Mouse (Mus musculus): ENCODE results near the gene Hic2. TPM values are rescaled to one million over a fixed set of nuclear protein-coding genes. Genes with fewer than 3 reads are reported as not detected.

Hic2 gene
- polyA plus RNA-seq, 1 experiment from 2014 or later, result 6.5 TPM

DNA sequence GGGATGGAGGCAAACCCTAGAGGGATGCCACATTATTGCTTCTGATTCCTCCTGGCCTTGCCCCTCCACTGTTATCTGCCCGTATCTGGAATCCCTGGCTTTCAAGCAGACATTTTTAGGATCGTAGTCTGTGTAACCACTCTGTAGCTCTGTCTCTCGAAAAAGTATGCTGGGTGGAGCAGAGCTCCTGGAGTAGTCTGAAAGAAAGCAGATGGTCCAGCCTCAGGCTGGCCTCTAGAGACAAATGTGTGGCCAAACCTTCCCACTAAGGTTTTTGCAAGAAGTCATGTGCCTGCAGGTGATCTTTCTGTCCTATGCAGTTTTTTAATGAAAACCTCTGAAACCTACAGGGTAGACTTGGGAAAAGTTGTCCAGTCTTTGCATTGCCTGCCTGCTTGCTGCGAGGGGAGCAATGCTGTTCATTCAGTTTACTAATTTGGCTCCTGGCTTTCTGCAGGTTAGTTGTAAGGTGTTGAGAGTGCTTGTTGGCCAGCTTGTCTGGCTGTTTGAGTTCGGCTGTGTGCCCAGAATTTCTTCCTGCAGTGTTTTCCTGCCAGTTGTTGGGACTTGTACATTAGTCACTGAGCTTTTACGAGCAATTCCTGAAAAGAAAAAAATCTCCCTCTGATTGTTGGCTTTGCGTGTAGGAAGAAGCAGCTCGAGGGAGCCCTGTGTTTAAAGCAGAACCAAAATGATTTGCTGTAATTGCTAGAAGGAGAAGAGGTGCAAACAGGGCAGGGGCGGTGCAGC, 1.7 kb downstream of the Hic2 start:
- Histone ChIP-seq H3K4me3 (peak overlapping the region; percentile 92), H3K4me2 (peak overlapping the region; percentile 90), H3K4me1 (replicated peaks) (peaks cover 59% of the 10 kb centered on the region), H3K27me3 (replicated peaks) (no peaks in the 10 kb centered on the region), H3K27ac (ENCODE audit: poor library complexity, severe bottlenecking) (peak overlapping the region; percentile 91; the same call in 1 of the 2 replicates), H3K9me3 (replicated peaks) (no peaks in the 10 kb centered on the region), H3K9ac (peak overlapping the region; percentile 94), H3K36me3 (no peaks in the 10 kb centered on the region)
- ATAC-seq (ENCODE audit: insufficient number of reproducible peaks, low FRiP score), result no peak
- 35% methylated on average over 9 of the region's 9 CpGs for WGBS

DNA sequence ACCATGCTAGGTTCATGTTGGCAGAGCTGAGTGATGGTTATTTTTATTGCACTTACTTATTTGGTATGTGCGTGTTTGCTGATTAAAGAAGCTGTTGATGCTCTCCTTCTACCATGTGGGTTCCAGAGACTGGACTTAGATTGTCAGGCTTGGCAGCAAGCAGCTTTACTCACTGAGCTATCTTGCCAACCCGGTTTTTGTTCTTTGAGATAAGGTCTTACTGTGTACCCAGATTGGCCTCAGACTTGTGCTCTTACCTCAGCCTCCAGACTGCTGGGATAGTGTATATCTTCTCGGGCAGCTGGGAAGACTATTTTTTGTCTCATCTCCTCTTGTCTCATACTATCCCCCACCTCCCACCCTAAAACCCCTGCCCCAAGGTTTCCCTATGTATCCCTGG, 4.3 kb downstream of the Hic2 start:
- H3K36me3 ChIP-seq, result no peaks in the 10 kb centered on the region
- H3K4me2 ChIP-seq, result no peak overlapping the region
- ATAC-seq (ENCODE audit: insufficient number of reproducible peaks, low FRiP score), result no peak
- H3K27me3 ChIP-seq (replicated peaks), result no peaks in the 10 kb centered on the region
- 40% methylated on average over 3 of the region's 3 CpGs for WGBS
- peaks cover 67% of the 10 kb centered on the region for H3K4me1 ChIP-seq (replicated peaks)
- H3K27ac ChIP-seq (ENCODE audit: poor library complexity, severe bottlenecking), result no peak overlapping the region
- no peaks in the 10 kb centered on the region for H3K9me3 ChIP-seq (replicated peaks)
- no peak overlapping the region for H3K9ac ChIP-seq
- H3K4me3 ChIP-seq, result no peak overlapping the region

DNA sequence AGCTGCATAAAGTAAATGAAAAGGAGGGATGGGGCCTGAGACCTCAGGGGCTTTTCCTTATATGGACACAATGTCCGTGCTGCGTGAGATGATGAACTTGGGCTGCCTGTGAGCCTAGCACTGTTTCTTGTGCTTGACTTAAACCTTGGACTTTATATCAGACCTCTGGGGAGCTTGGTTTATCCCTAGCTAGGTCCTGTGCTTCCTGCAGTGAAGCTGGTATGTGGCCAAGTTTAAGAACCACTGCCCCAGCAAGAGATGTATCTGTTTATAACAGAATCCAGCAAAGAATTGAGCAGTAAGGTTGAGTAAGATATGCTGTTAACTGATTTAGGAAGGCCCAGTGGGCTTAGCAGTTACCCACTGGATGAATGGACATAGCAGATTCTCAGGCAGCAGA, 6.0 kb downstream of the Hic2 start:
- Histone ChIP-seq H3K9me3 (replicated peaks) (no peaks in the 10 kb centered on the region), H3K4me2 (no peak overlapping the region), H3K36me3 (no peaks in the 10 kb centered on the region), H3K27ac (ENCODE audit: poor library complexity, severe bottlenecking) (no peak overlapping the region), H3K4me3 (no peak overlapping the region), H3K4me1 (replicated peaks) (peaks cover 72% of the 10 kb centered on the region), H3K27me3 (replicated peaks) (no peaks in the 10 kb centered on the region), H3K9ac (no peak overlapping the region)
- no peak for ATAC-seq (ENCODE audit: insufficient number of reproducible peaks, low FRiP score)
- 65% methylated on average over 2 of the region's 2 CpGs for WGBS

DNA sequence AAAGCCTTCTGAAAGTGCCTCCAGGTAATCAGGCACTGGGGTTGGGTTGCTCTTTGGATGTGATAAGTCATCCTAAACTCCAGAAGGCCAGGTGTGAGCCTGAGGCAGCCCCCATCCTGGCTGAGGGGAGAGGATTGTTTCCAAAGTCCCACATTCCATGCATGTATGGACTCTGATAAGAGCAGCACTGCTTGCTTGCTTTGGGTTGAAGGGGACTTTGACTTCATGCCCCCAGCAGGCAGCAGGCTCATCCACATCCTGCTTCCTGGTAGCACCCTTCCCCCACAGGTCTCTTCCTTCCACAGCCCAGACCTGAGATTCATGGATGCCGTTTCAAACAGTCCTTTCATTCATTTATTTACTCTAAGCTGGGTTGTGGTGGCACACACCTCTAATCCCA, 10.4 kb downstream of the Hic2 start:
- no peak overlapping the region for H3K4me3 ChIP-seq
- H3K9me3 ChIP-seq (replicated peaks), result no peaks in the 10 kb centered on the region
- ATAC-seq (ENCODE audit: insufficient number of reproducible peaks, low FRiP score), result no peak
- H3K36me3 ChIP-seq, result no peaks in the 10 kb centered on the region
- H3K9ac ChIP-seq, result no peak overlapping the region
- peaks cover 59% of the 10 kb centered on the region for H3K4me1 ChIP-seq (replicated peaks)
- H3K27me3 ChIP-seq (replicated peaks), result no peaks in the 10 kb centered on the region
- H3K27ac ChIP-seq (ENCODE audit: poor library complexity, severe bottlenecking), result peak overlapping the region; percentile 7; the same call in 1 of the 2 replicates
- no peak overlapping the region for H3K4me2 ChIP-seq
- 29% methylated on average over 1 of the region's 1 CpGs for WGBS

DNA sequence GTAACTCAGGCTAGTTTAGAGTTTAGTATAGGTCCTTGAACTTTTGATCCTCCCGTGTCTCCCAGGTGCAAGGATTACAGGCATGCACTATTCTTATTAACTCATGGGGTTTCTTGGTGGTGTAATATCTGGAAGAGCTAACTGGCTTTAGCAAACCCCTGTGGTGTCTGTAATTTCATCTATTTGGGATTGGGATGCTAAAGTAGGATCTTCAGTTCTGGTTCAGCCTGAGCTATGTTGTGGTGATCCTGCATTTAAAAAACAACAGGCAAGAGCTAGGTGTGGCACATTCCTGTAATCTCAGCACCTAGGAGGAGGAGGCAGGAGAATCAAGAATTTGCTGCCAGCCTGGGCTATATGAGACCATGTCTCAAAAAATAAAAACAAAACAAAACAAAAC, 11.6 kb downstream of the Hic2 start:
- Histone ChIP-seq H3K4me3 (no peak overlapping the region), H3K27ac (ENCODE audit: poor library complexity, severe bottlenecking) (no peak overlapping the region), H3K4me1 (replicated peaks) (peaks cover 59% of the 10 kb centered on the region), H3K9ac (no peak overlapping the region), H3K36me3 (no peaks in the 10 kb centered on the region), H3K9me3 (replicated peaks) (no peaks in the 10 kb centered on the region), H3K4me2 (no peak overlapping the region), H3K27me3 (replicated peaks) (no peaks in the 10 kb centered on the region)
- 79% methylated on average over 1 of the region's 1 CpGs for WGBS
- ATAC-seq (ENCODE audit: insufficient number of reproducible peaks, low FRiP score), result no peak

DNA sequence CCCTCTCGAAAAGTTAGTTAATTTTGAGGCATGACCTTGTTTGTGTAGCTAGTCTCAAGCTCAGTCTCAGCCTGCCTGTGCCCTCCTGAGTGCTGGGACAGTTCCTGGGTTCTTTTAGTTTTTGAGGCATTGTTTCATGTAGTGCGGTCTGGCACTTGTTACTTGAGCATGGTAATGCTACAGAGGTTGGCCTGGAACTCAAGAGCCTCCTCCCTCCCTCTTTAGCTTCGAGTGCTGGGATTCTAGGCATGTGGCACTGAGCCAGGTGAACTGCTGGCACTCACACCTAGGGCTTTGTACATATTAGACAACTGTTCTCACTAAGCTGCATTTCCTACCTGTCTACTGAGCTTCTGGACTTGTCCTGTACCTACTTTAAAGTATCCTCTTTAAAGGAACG, 14.4 kb downstream of the Hic2 start:
- no peak for ATAC-seq (ENCODE audit: insufficient number of reproducible peaks, low FRiP score)
- H3K27ac ChIP-seq (ENCODE audit: poor library complexity, severe bottlenecking), result peak overlapping the region; percentile 59
- no peak overlapping the region for H3K9ac ChIP-seq
- H3K4me1 ChIP-seq (replicated peaks), result peaks cover 72% of the 10 kb centered on the region
- H3K9me3 ChIP-seq (replicated peaks), result no peaks in the 10 kb centered on the region
- WGBS, result 44% methylated on average over 4 of the region's 4 CpGs
- H3K36me3 ChIP-seq, result no peaks in the 10 kb centered on the region
- no peak overlapping the region for H3K4me2 ChIP-seq
- H3K27me3 ChIP-seq (replicated peaks), result no peaks in the 10 kb centered on the region
- no peak overlapping the region for H3K4me3 ChIP-seq

DNA sequence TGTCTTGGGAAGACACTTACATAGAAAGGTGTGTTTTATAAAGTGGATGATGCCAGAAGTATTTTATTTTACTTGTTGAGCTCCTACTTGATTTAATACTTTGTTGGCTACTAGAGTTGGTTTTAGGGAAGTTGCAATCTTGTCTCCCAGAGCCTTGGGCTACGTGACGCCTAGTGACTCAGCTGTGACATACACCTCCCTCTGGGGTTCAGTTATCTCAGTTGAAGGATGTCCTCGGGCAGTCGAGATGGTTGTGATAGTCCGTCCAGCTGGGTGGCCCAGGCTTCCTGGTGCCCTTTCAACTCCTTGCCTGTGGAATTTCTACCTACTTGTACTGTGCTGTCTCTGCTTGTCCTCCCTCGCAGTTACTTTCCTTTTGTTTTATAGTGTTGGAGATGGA, 15.8 kb downstream of the Hic2 start:
- H3K27ac ChIP-seq (ENCODE audit: poor library complexity, severe bottlenecking), result no peak overlapping the region
- H3K27me3 ChIP-seq (replicated peaks), result no peaks in the 10 kb centered on the region
- ATAC-seq (ENCODE audit: insufficient number of reproducible peaks, low FRiP score), result peak; percentile 47; the same call in 1 of the 2 replicates
- peaks cover 76% of the 10 kb centered on the region for H3K4me1 ChIP-seq (replicated peaks)
- H3K4me3 ChIP-seq, result no peak overlapping the region
- H3K9me3 ChIP-seq (replicated peaks), result no peaks in the 10 kb centered on the region
- 24% methylated on average over 6 of the region's 6 CpGs for WGBS
- 0 out of 2 replicates have a peak overlapping the region, but pooled peaks have one; percentile 4 for H3K4me2 ChIP-seq
- H3K9ac ChIP-seq, result no peak overlapping the region
- no peaks in the 10 kb centered on the region for H3K36me3 ChIP-seq

DNA sequence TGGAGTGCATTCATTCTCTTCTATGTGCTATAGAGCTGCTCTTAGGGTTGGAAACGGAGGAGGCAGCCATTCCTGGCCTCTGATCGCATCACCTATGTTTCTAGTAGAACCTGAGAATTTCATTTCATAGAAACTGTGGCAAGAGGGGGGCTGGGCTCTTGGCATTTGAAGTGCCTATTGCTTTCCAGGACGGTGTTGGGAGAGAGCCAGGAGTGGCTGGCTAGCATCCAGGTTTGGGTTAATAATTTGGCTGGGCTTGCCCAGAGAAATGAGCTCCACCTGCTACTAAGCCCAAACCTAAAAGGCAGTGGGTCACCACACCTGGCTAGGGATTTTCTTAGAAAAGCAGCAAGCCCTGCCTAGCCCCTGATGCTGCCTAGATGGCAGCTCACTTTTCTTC, 18.2 kb downstream of the Hic2 start:
- Histone ChIP-seq H3K4me2 (no peak overlapping the region), H3K9me3 (replicated peaks) (no peaks in the 10 kb centered on the region), H3K36me3 (peaks cover 7% of the 10 kb centered on the region; the same call in 1 of the 2 replicates), H3K9ac (no peak overlapping the region), H3K4me1 (replicated peaks) (peaks cover 83% of the 10 kb centered on the region), H3K27me3 (replicated peaks) (no peaks in the 10 kb centered on the region), H3K4me3 (no peak overlapping the region), H3K27ac (ENCODE audit: poor library complexity, severe bottlenecking) (no peak overlapping the region)
- whole genome bisulfite sequencing, result 44% methylated on average over 3 of the region's 3 CpGs
- no peak for ATAC-seq (ENCODE audit: insufficient number of reproducible peaks, low FRiP score)

DNA sequence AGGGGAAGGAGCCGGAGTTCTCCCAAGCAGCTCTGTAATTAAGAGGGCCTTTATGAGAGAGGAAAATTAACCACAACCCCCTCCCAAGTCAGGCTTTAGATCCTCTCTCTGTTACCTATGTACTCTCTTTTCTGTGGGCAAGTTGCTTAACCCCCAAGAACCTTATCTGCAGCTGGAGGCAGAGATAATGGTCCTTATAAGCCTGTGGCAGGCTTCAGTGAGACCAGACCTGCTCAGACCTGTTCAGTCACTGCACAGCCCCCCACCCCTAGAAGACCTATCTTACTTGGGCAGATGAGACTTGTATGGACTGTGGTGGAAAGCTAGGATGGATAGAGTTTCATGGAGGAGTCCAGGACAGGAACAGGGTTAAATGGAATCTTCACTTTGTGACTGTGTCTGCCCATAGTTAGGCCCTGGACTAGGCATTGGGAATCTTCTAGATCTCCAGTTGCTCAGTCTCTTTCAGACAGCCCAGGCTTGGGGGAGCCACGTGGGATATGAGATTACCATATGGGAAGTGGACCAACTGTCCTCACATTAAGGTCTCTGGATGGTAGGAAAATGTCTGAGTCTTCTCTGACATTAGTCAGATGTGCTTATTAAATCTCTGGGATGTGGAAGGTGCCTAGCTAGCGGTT, 18.8 kb downstream of the Hic2 start:
- no peaks in the 10 kb centered on the region for H3K9me3 ChIP-seq (replicated peaks)
- ATAC-seq (ENCODE audit: insufficient number of reproducible peaks, low FRiP score), result no peak
- WGBS, result 69% methylated on average over 3 of the region's 3 CpGs
- peaks cover 7% of the 10 kb centered on the region; the same call in 1 of the 2 replicates for H3K36me3 ChIP-seq
- no peak overlapping the region for H3K4me2 ChIP-seq
- H3K4me1 ChIP-seq (replicated peaks), result peaks cover 77% of the 10 kb centered on the region
- H3K4me3 ChIP-seq, result no peak overlapping the region
- H3K9ac ChIP-seq, result no peak overlapping the region
- no peaks in the 10 kb centered on the region for H3K27me3 ChIP-seq (replicated peaks)
- H3K27ac ChIP-seq (ENCODE audit: poor library complexity, severe bottlenecking), result no peak overlapping the region

DNA sequence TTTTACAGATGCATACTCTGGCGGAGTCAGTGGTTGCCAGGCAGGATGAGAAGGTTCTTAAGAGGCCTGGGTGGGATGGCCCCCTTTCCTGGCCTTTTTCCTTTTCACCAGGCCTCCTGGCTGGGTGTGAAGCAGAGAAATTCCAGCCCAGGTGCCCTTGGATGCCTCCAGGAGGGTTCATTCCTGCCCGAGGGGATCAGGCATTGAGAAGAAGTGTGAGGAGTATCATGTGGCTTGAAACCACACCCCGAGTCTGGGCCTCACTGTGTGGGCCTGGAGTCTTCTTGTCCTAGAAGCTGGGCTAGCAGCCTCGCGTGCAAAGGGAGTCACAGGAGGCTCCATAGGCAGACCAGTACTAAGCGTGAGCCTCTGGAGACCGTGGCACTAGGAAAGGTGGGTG, 19.5 kb downstream of the Hic2 start:
- Histone ChIP-seq H3K4me1 (replicated peaks) (peaks cover 71% of the 10 kb centered on the region), H3K4me3 (no peak overlapping the region), H3K27ac (ENCODE audit: poor library complexity, severe bottlenecking) (no peak overlapping the region), H3K9ac (no peak overlapping the region), H3K36me3 (peaks cover 13% of the 10 kb centered on the region), H3K4me2 (no peak overlapping the region), H3K27me3 (replicated peaks) (no peaks in the 10 kb centered on the region), H3K9me3 (replicated peaks) (no peaks in the 10 kb centered on the region)
- 54% methylated on average over 7 of the region's 7 CpGs for WGBS
- no peak for ATAC-seq (ENCODE audit: insufficient number of reproducible peaks, low FRiP score)

DNA sequence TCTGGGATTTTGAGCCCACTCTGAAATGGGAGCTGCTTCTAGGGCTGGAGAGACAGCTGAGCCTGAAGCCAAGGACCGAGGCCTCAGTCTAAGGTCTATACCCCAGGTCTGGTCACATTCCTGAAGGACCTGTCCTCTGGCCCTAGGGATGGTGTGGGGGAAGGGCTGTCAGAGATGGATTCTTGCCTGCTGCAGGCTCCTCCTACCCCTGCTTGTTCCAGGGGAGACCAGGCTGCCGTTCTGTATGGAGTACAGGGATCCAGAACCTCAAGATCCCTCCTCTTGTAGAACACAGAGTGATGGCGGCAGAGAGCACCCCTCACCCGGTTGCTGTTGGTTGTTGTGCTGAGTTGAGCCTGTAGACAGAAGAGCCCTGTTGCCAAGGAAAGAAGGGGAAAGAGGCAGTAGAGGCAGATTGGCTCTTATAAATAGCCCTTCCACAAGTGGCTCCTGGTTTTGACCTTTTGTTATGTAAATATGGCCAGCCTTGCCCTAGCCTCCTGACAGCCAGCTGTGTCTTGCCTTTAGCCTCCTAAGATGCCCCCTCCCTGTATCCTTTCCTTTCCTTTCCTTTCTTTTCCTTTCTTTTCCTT, 20.7 kb downstream of the Hic2 start:
- 25% methylated on average over 4 of the region's 4 CpGs for WGBS
- H3K4me3 ChIP-seq, result no peak overlapping the region

More for the DNA sequence above, 20.7 kb downstream of the Hic2 start:
- H3K27ac ChIP-seq (ENCODE audit: poor library complexity, severe bottlenecking), result peak overlapping the region; percentile 48; the same call in 1 of the 2 replicates
- peaks cover 26% of the 10 kb centered on the region for H3K36me3 ChIP-seq
- no peaks in the 10 kb centered on the region for H3K27me3 ChIP-seq (replicated peaks)
- no peak overlapping the region for H3K9ac ChIP-seq
- H3K9me3 ChIP-seq (replicated peaks), result no peaks in the 10 kb centered on the region
- H3K4me1 ChIP-seq (replicated peaks), result peaks cover 66% of the 10 kb centered on the region
- no peak for ATAC-seq (ENCODE audit: insufficient number of reproducible peaks, low FRiP score)
- H3K4me2 ChIP-seq, result peak overlapping the region; percentile 49

All from heart, embryonic 12.5 days (tissue).